ENCODE assay signal across 15 mouse cellular contexts in the genomic region with DNA sequence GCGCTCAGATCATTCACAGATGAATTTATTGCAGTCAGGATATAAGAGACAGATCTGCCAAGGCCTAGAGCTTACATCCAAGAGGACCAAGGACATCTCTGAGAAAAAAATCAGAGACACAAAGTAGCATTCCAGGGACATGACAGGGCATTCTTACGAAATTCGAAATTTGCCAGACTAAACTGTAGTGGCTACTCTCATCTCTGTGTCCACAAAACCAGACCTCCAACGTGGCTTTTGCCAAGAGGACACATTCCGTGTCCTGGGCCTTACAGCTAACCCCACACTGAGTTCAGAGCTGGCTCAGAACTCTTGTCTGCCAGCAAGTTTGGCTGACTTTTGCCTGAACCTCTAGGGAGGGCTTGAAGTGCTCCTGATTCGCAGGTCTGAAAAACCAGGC. TPM values are rescaled to one million over a fixed set of nuclear protein-coding genes. Genes with fewer than 3 reads are reported as not detected.
A peak's percentile ranks its signal among the peaks of the same experiment; 100 is the strongest.
DNase-seq lines count a peak whose midpoint lies in the region; ATAC-seq and TF ChIP-seq lines count a peak whose summit lies in the region.
"Had no signal": no experiment of that assay in that cellular context is flagged by ENCODE, and none has a peak within 500 bp of the region (broad histone marks: within the 10 kb centered on the region; RNA-seq: fewer than 3 reads in every experiment).

No protein-coding gene starts in this region.

- intact Hi-C loops in heart, postnatal 14 days (cut with DNase I) = no loop called here

- H3K4me2 ChIP-seq in embryonic facial prominence, embryonic 15.5 days (replicated peaks) = no peak overlapping the region
- H3K4me2 ChIP-seq: liver, embryonic 15.5 days; neural tube, embryonic 12.5 days had no signal

- H3K4me3 ChIP-seq in embryonic facial prominence, embryonic 15.5 days (replicated peaks) = no peak overlapping the region
- H3K4me3 ChIP-seq in embryonic facial prominence, embryonic 10.5 days = no peak overlapping the region
- H3K4me3 ChIP-seq in lung, adult 2 months (replicated peaks; ENCODE audit: extremely low read depth, low read depth, low read length) = no peak overlapping the region
- H3K4me3 ChIP-seq in kidney, adult 2 months (ENCODE audit: insufficient read depth, low read depth, low read length) = no peak overlapping the region
- H3K4me3 ChIP-seq: hindbrain, embryonic 10.5 days; left cerebral cortex, adult 2 months; liver, embryonic 15.5 days; neural tube, embryonic 12.5 days had no signal

- H3K9me3 ChIP-seq in embryonic facial prominence, embryonic 15.5 days (replicated peaks) = no peaks in the 10 kb centered on the region
- no peaks in the 10 kb centered on the region for H3K9me3 ChIP-seq in embryonic facial prominence, embryonic 10.5 days
- H3K9me3 ChIP-seq: hindbrain, embryonic 10.5 days; liver, embryonic 15.5 days; neural tube, embryonic 12.5 days had no signal

- no peak overlapping the region; the same call in 1 of the 2 replicates for H3K9ac ChIP-seq in embryonic facial prominence, embryonic 15.5 days
- H3K9ac ChIP-seq: liver, embryonic 15.5 days; neural tube, embryonic 12.5 days had no signal

- peak overlapping the region; percentile 12; the same call in 1 of the 2 replicates for H3K27ac ChIP-seq in embryonic facial prominence, embryonic 15.5 days (replicated peaks)
- no peak overlapping the region for H3K27ac ChIP-seq in embryonic facial prominence, embryonic 10.5 days (replicated peaks)
- no peak overlapping the region for H3K27ac ChIP-seq in kidney, adult 2 months (ENCODE audit: insufficient read depth, low read depth, low read length)
- H3K27ac ChIP-seq: hindbrain, embryonic 10.5 days; left cerebral cortex, adult 2 months; liver, embryonic 15.5 days; neural tube, embryonic 12.5 days had no signal

- WGBS in embryonic facial prominence, embryonic 15.5 days = 46% methylated on average over 6 of the region's 6 CpGs
- 80% methylated on average over 6 of the region's 6 CpGs for WGBS in embryonic facial prominence, embryonic 10.5 days
- 45% methylated on average over 6 of the region's 6 CpGs for WGBS in lung, adult 2 months
- WGBS in kidney, adult 2 months = 73% methylated on average over 6 of the region's 6 CpGs

- TF ChIP-seq POLR2A in lung, adult 2 months (IDR thresholded peaks at IDR 0.05; ENCODE audit: borderline replicate concordance, extremely low read depth, low read depth, low read length) = no peak
- no peak for TF ChIP-seq POLR2A in kidney, adult 2 months (IDR thresholded peaks at IDR 0.05; ENCODE audit: low read depth, low read length)

- no peak for ATAC-seq in embryonic facial prominence, embryonic 15.5 days (ENCODE audit: insufficient number of reproducible peaks, low FRiP score, low TSS enrichment, low read depth)
- ATAC-seq: forebrain, embryonic 16.5 days had no signal

- peaks cover 18% of the 10 kb centered on the region for H3K4me1 ChIP-seq in embryonic facial prominence, embryonic 15.5 days
- peaks cover 15% of the 10 kb centered on the region for H3K4me1 ChIP-seq in embryonic facial prominence, embryonic 10.5 days
- peaks cover 5% of the 10 kb centered on the region; the same call in 1 of the 2 replicates for H3K4me1 ChIP-seq in lung, adult 2 months (ENCODE audit: control insufficient read depth, insufficient read depth, low read length)
- H3K4me1 ChIP-seq in kidney, adult 2 months (ENCODE audit: control insufficient read depth, insufficient read depth, low read length) = no peaks in the 10 kb centered on the region
- H3K4me1 ChIP-seq: liver, embryonic 15.5 days had no signal

- no peak for TF ChIP-seq CTCF in lung, adult 2 months (IDR thresholded peaks at IDR 0.05; ENCODE audit: insufficient read depth, low read length)
- no peak for TF ChIP-seq CTCF in kidney, adult 2 months (conservative IDR thresholded peaks at IDR 0.05; ENCODE audit: insufficient read depth, insufficient read length, low read depth, low read length)

- H3K36me3 ChIP-seq in embryonic facial prominence, embryonic 15.5 days = peaks cover 9% of the 10 kb centered on the region; the same call in 1 of the 2 replicates
- peaks cover 26% of the 10 kb centered on the region for H3K36me3 ChIP-seq in embryonic facial prominence, embryonic 10.5 days (replicated peaks)
- no peaks in the 10 kb centered on the region for H3K36me3 ChIP-seq in kidney, adult 2 months (ENCODE audit: control insufficient read depth, insufficient read depth, low read length)
- H3K36me3 ChIP-seq: liver, embryonic 15.5 days; neural tube, embryonic 12.5 days had no signal

- H3K27me3 ChIP-seq in embryonic facial prominence, embryonic 15.5 days = no peaks in the 10 kb centered on the region
- H3K27me3 ChIP-seq in embryonic facial prominence, embryonic 10.5 days (replicated peaks; ENCODE audit: low read depth, poor library complexity, severe bottlenecking) = no peaks in the 10 kb centered on the region
- no peaks in the 10 kb centered on the region for H3K27me3 ChIP-seq in kidney, adult 2 months (replicated peaks; ENCODE audit: control insufficient read depth, insufficient read depth, low read length)
- H3K27me3 ChIP-seq: liver, embryonic 15.5 days; neural tube, embryonic 12.5 days had no signal

- DNase-seq in embryonic facial prominence, embryonic 10.5 days (ENCODE audit: low spot score) = no peak
- DNase-seq in lung, adult 18-20 months = peak; percentile 26 to 66
- no peak for DNase-seq in lung, adult 2 months
- peak; percentile 13 to 37 for DNase-seq in heart, postnatal 14 days
- peak; percentile 62 for DNase-seq in lung, postnatal 36 days
- DNase-seq in kidney, adult 2 months = no peak
- no peak for DNase-seq in cerebellum, postnatal 14 days
- DNase-seq: cerebellum, adult 18-20 months; thymus, adult 2 months had no signal

RNA-seq across cellular contexts. Expression of a gene that starts 40.5 kb away (rescaled TPM):
- polyA plus RNA-seq in embryonic facial prominence, embryonic 15.5 days (2015; fragmentation: Nextera tagmentation; extraction: Ambion mirVana) = 18.5 and 19.2 TPM in 2 replicates
- 10.1 and 11.0 TPM in 2 replicates for polyA plus RNA-seq in embryonic facial prominence, embryonic 10.5 days (2016; fragmentation: Nextera tagmentation; extraction: Ambion mirVana)
- polyA plus RNA-seq in lung, adult 2 months (2012; rRNA removed) = 70.4 and 83.4 TPM in 2 replicates
- 10 to 100 TPM; 12.3 to 13.7 TPM for total RNA-seq in heart, postnatal 14 days (2021)
- 39.2 and 40.3 TPM in 2 replicates for polyA plus RNA-seq in kidney, adult 2 months (2012; rRNA removed)

Comparison
In these comparisons a context has a peak if more than half of its experiments do, and no peak if none do; other contexts are left out.
1. DNase-seq: peak in lung, adult 18-20 months (2 of 2), heart, postnatal 14 days (2 of 2) and lung, postnatal 36 days (single experiment); none in embryonic facial prominence, embryonic 10.5 days (single experiment), lung, adult 2 months (single experiment), kidney, adult 2 months (single experiment) and cerebellum, postnatal 14 days (0 of 2).